In genomic region chr17:56509707-56510472, GRCm38 (mm10) we compare ENCODE assay signal across 8 mouse cellular contexts. TPM values are rescaled to one million over a fixed set of nuclear protein-coding genes. Genes with fewer than 3 reads are reported as not detected.
DNase-seq lines count a peak whose midpoint lies in the region; ATAC-seq and TF ChIP-seq lines count a peak whose summit lies in the region.

No protein-coding gene starts in this region.

- no peak for TF ChIP-seq CTCF in liver, postnatal 0 days (IDR thresholded peaks at IDR 0.05; ENCODE audit: low read depth)

- peak; percentile 60 for ATAC-seq in hindbrain, embryonic 12.5 days (ENCODE audit: low FRiP score)
- no peak for ATAC-seq in liver, postnatal 0 days
- no peak for ATAC-seq in activated CD4-positive, CD25-positive, alpha-beta regulatory T cell, adult 4 months

- H3K27ac ChIP-seq in hindbrain, embryonic 12.5 days, result peak overlapping the region; percentile 64; the same call in 1 of the 2 replicates
- no peak overlapping the region for H3K27ac ChIP-seq in liver, postnatal 0 days (ENCODE audit: low read depth)

- no peak for TF ChIP-seq EP300 in liver, postnatal 0 days (IDR thresholded peaks at IDR 0.05; ENCODE audit: low read depth)

- H3K27me3 ChIP-seq in hindbrain, embryonic 12.5 days, result peaks cover 58% of the 10 kb centered on the region
- peaks cover 54% of the 10 kb centered on the region for H3K27me3 ChIP-seq in liver, postnatal 0 days (ENCODE audit: insufficient read depth, low read length)

- peak; percentile 11 to 14 for DNase-seq in left cerebral cortex, postnatal 25 days (ENCODE audit: low spot score in 2 of 2)
- DNase-seq in left cerebral cortex, adult 11 months (ENCODE audit: low spot score), result no peak
- DNase-seq in cerebellum, adult 8-10 months, result peak; percentile 69
- DNase-seq in liver, postnatal 0 days, result peak; percentile 37
- no peak for DNase-seq in thymus, adult 18-20 months
- no peak for DNase-seq in left cerebral cortex, adult 18-20 months (ENCODE audit: low spot score in 2 of 2)

- intact Hi-C loops in left cerebral cortex, postnatal 25 days (cut with DNase I), result no loop called here

- WGBS in hindbrain, embryonic 12.5 days, result 5% methylated on average over 30 of the region's 37 CpGs
- 13% methylated on average over 27 of the region's 37 CpGs for WGBS in liver, postnatal 0 days (ENCODE audit: insufficient replicate concordance)

- no peak overlapping the region for H3K4me3 ChIP-seq in hindbrain, embryonic 12.5 days
- no peak overlapping the region for H3K4me3 ChIP-seq in liver, postnatal 0 days (ENCODE audit: low read depth, low read length)

- H3K9ac ChIP-seq in hindbrain, embryonic 12.5 days, result 0 out of 2 replicates have a peak overlapping the region, but pooled peaks have one; percentile 10
- H3K9ac ChIP-seq in liver, postnatal 0 days (replicated peaks), result no peak overlapping the region

- H3K36me3 ChIP-seq in hindbrain, embryonic 12.5 days, result no peaks in the 10 kb centered on the region
- no peaks in the 10 kb centered on the region for H3K36me3 ChIP-seq in liver, postnatal 0 days (replicated peaks; ENCODE audit: insufficient read depth, low read length)

- peak overlapping the region; percentile 27; the same call in 1 of the 2 replicates for H3K4me2 ChIP-seq in hindbrain, embryonic 12.5 days (replicated peaks)
- peak overlapping the region; percentile 3; the same call in 1 of the 2 replicates for H3K4me2 ChIP-seq in liver, postnatal 0 days (ENCODE audit: low read depth, low read length)

- no peaks in the 10 kb centered on the region for H3K9me3 ChIP-seq in hindbrain, embryonic 12.5 days (replicated peaks)
- no peaks in the 10 kb centered on the region for H3K9me3 ChIP-seq in liver, postnatal 0 days (ENCODE audit: low read length)

- peaks cover 38% of the 10 kb centered on the region for H3K4me1 ChIP-seq in hindbrain, embryonic 12.5 days
- H3K4me1 ChIP-seq in liver, postnatal 0 days (ENCODE audit: insufficient read depth), result peaks cover 10% of the 10 kb centered on the region; the same call in 1 of the 2 replicates

RNA-seq across cellular contexts. Expression of gene Znrf4, which starts 2.3 kb away (rescaled TPM):
- total RNA-seq in left cerebral cortex, postnatal 25 days (2021), result not detected
- not detected in 2 replicates for polyA plus RNA-seq in hindbrain, embryonic 12.5 days (2016; fragmentation: Nextera tagmentation; extraction: Ambion mirVana)
- not detected in 2 replicates for polyA plus RNA-seq in liver, postnatal 0 days (2015; fragmentation: Nextera tagmentation; extraction: Ambion mirVana)
- not detected for polyA plus RNA-seq in activated CD4-positive, CD25-positive, alpha-beta regulatory T cell, adult 4 months (2017; shearing (Covaris generic))
- total RNA-seq in left cerebral cortex, adult 18-20 months (2021), result not detected

RNA-seq across cellular contexts. Expression of gene Ptprs, which starts 33.6 kb away (rescaled TPM):
- 100 to 1,000 TPM; 621 to 622 TPM for total RNA-seq in left cerebral cortex, postnatal 25 days (2021)
- 316 and 326 TPM in 2 replicates for polyA plus RNA-seq in hindbrain, embryonic 12.5 days (2016; fragmentation: Nextera tagmentation; extraction: Ambion mirVana)
- 3.4 TPM in 2 replicates for polyA plus RNA-seq in liver, postnatal 0 days (2015; fragmentation: Nextera tagmentation; extraction: Ambion mirVana)
- 1 to 10 TPM; 6.5 to 8.6 TPM for polyA plus RNA-seq in activated CD4-positive, CD25-positive, alpha-beta regulatory T cell, adult 4 months (2017; shearing (Covaris generic))
- 100 to 1,000 TPM; 588 to 594 TPM for total RNA-seq in left cerebral cortex, adult 18-20 months (2021)

RNA-seq across cellular contexts. Expression of gene Gm20219, which starts 44.3 kb away (rescaled TPM):
- 1 to 10 TPM; 1.7 to 1.9 TPM for total RNA-seq in left cerebral cortex, postnatal 25 days (2021)
- polyA plus RNA-seq in hindbrain, embryonic 12.5 days (2016; fragmentation: Nextera tagmentation; extraction: Ambion mirVana), result 1.8 and 2.0 TPM in 2 replicates
- 0.08 TPM in 2 replicates for polyA plus RNA-seq in liver, postnatal 0 days (2015; fragmentation: Nextera tagmentation; extraction: Ambion mirVana)
- polyA plus RNA-seq in activated CD4-positive, CD25-positive, alpha-beta regulatory T cell, adult 4 months (2017; shearing (Covaris generic)), result 1 to 10 TPM; 1.4 to 2.4 TPM
- total RNA-seq in left cerebral cortex, adult 18-20 months (2021), result 1 to 10 TPM; 2.7 to 3.2 TPM

Comparison
In these comparisons a context has a peak if more than half of its experiments do, and no peak if none do; other contexts are left out.
1. DNase-seq: peak in left cerebral cortex, postnatal 25 days (2 of 2), cerebellum, adult 8-10 months (single experiment) and liver, postnatal 0 days (single experiment); none in left cerebral cortex, adult 11 months (single experiment), thymus, adult 18-20 months (0 of 2) and left cerebral cortex, adult 18-20 months (0 of 2).
2. RNA of gene Ptprs, which starts 33.6 kb away (polyA plus RNA-seq): 316 to 326 TPM in hindbrain, embryonic 12.5 days; 6.5 to 8.6 TPM in activated CD4-positive, CD25-positive, alpha-beta regulatory T cell, adult 4 months and 3.4 TPM in liver, postnatal 0 days; every median in the first group is over 10 times any median in the second.